Mouse (Mus musculus): ENCODE results near the gene Prss56. TPM values are rescaled to one million over a fixed set of nuclear protein-coding genes. Genes with fewer than 3 reads are reported as not detected.

Prss56 gene
- polyA plus RNA-seq, 1 experiment from 2014 or later, result 0.88 TPM

GRCm38 (mm10) chr1:87190429-87190828 lies 7.3 kb downstream of the Prss56 start, which contains the start of gene Chrnd:
Chrnd (plus strand) TSS chr1:87190607.
- H3K4me2 ChIP-seq (ENCODE audit: low read depth), result no peak within 1 kb of the TSS
- no peak within 1 kb of the TSS for H3K9ac ChIP-seq (ENCODE audit: low read length)
- H3K4me1 ChIP-seq (ENCODE audit: control insufficient read depth, insufficient read depth, low read length), result no peaks in the 10 kb centered on the region
- 26% methylated on average over 4 of the region's 4 CpGs for WGBS
- ATAC-seq (ENCODE audit: insufficient read depth, low FRiP score, low TSS enrichment) (no peak), DNase-seq (ENCODE audit: low spot score) (no peak)
- no peak within 1 kb of the TSS for H3K27ac ChIP-seq (ENCODE audit: low read depth, low read length)
- no peaks in the 10 kb centered on the region for H3K36me3 ChIP-seq (ENCODE audit: control insufficient read depth, insufficient read depth, low read length)
- no peak within 1 kb of the TSS for H3K4me3 ChIP-seq (ENCODE audit: low read depth, low read length)
- no peaks in the 10 kb centered on the region for H3K9me3 ChIP-seq (ENCODE audit: control insufficient read depth, low read length)
- H3K27me3 ChIP-seq (ENCODE audit: control insufficient read depth, insufficient read depth, low read length), result peaks cover 14% of the 10 kb centered on the region

GRCm38 (mm10) chr1:87197296-87197695 lies 14.2 kb downstream of the Prss56 start:
- DNase-seq (ENCODE audit: low spot score), result no peak
- 82% methylated on average over 9 of the region's 9 CpGs for WGBS
- Histone ChIP-seq H3K4me3 (ENCODE audit: low read depth, low read length) (no peak overlapping the region), H3K36me3 (ENCODE audit: control insufficient read depth, insufficient read depth, low read length) (no peaks in the 10 kb centered on the region), H3K27me3 (ENCODE audit: control insufficient read depth, insufficient read depth, low read length) (no peaks in the 10 kb centered on the region), H3K27ac (ENCODE audit: low read depth, low read length) (no peak overlapping the region), H3K9ac (ENCODE audit: low read length) (no peak overlapping the region), H3K9me3 (ENCODE audit: control insufficient read depth, low read length) (no peaks in the 10 kb centered on the region), H3K4me1 (ENCODE audit: control insufficient read depth, insufficient read depth, low read length) (no peaks in the 10 kb centered on the region), H3K4me2 (ENCODE audit: low read depth) (no peak overlapping the region)
- no peak for ATAC-seq (ENCODE audit: insufficient read depth, low FRiP score, low TSS enrichment)

- WGBS, result 76% methylated on average over 12 of the region's 12 CpGs
- ATAC-seq (ENCODE audit: insufficient read depth, low FRiP score, low TSS enrichment), result no peak
- H3K9ac ChIP-seq (ENCODE audit: low read length), result no peak overlapping the region
Measured at GRCm38 (mm10) chr1:87198119-87199065, 15.3 kb downstream of the Prss56 start.

GRCm38 (mm10) chr1:87200811-87201210 lies 17.7 kb downstream of the Prss56 start:
- ATAC-seq (ENCODE audit: insufficient read depth, low FRiP score, low TSS enrichment) (no peak), DNase-seq (ENCODE audit: low spot score) (no peak)
- Histone ChIP-seq H3K36me3 (ENCODE audit: control insufficient read depth, insufficient read depth, low read length) (no peaks in the 10 kb centered on the region), H3K9me3 (ENCODE audit: control insufficient read depth, low read length) (no peaks in the 10 kb centered on the region), H3K9ac (ENCODE audit: low read length) (no peak overlapping the region), H3K27me3 (ENCODE audit: control insufficient read depth, insufficient read depth, low read length) (peaks cover 2% of the 10 kb centered on the region; the same call in 1 of the 2 replicates), H3K4me1 (ENCODE audit: control insufficient read depth, insufficient read depth, low read length) (no peaks in the 10 kb centered on the region), H3K4me2 (ENCODE audit: low read depth) (no peak overlapping the region), H3K27ac (ENCODE audit: low read depth, low read length) (no peak overlapping the region), H3K4me3 (ENCODE audit: low read depth, low read length) (no peak overlapping the region)
- 76% methylated on average over 2 of the region's 2 CpGs for WGBS

More at GRCm38 (mm10) chr1:87198119-87199065, 15.3 kb downstream of the Prss56 start:
- H3K36me3 ChIP-seq (ENCODE audit: control insufficient read depth, insufficient read depth, low read length), result no peaks in the 10 kb centered on the region
- H3K27ac ChIP-seq (ENCODE audit: low read depth, low read length), result no peak overlapping the region
- no peaks in the 10 kb centered on the region for H3K4me1 ChIP-seq (ENCODE audit: control insufficient read depth, insufficient read depth, low read length)
- H3K4me3 ChIP-seq (ENCODE audit: low read depth, low read length), result no peak overlapping the region
- no peak overlapping the region for H3K4me2 ChIP-seq (ENCODE audit: low read depth)
- DNase-seq (ENCODE audit: low spot score), result no peak
- H3K27me3 ChIP-seq (ENCODE audit: control insufficient read depth, insufficient read depth, low read length), result no peaks in the 10 kb centered on the region
- no peaks in the 10 kb centered on the region for H3K9me3 ChIP-seq (ENCODE audit: control insufficient read depth, low read length)

GRCm38 (mm10) chr1:87201848-87202247 lies 18.7 kb downstream of the Prss56 start:
- H3K36me3 ChIP-seq (ENCODE audit: control insufficient read depth, insufficient read depth, low read length), result no peaks in the 10 kb centered on the region
- H3K4me2 ChIP-seq (ENCODE audit: low read depth), result no peak overlapping the region
- 52% methylated on average over 1 of the region's 1 CpGs for WGBS
- no peak overlapping the region for H3K4me3 ChIP-seq (ENCODE audit: low read depth, low read length)
- no peak for DNase-seq (ENCODE audit: low spot score)
- no peak overlapping the region for H3K9ac ChIP-seq (ENCODE audit: low read length)
- ATAC-seq (ENCODE audit: insufficient read depth, low FRiP score, low TSS enrichment), result no peak
- H3K27me3 ChIP-seq (ENCODE audit: control insufficient read depth, insufficient read depth, low read length), result peaks cover 6% of the 10 kb centered on the region; the same call in 1 of the 2 replicates
- H3K9me3 ChIP-seq (ENCODE audit: control insufficient read depth, low read length), result no peaks in the 10 kb centered on the region
- no peak overlapping the region for H3K27ac ChIP-seq (ENCODE audit: low read depth, low read length)
- H3K4me1 ChIP-seq (ENCODE audit: control insufficient read depth, insufficient read depth, low read length), result no peaks in the 10 kb centered on the region

- no peak for DNase-seq (ENCODE audit: low spot score)
- Histone ChIP-seq H3K9ac (ENCODE audit: low read length) (no peak overlapping the region), H3K36me3 (ENCODE audit: control insufficient read depth, insufficient read depth, low read length) (no peaks in the 10 kb centered on the region), H3K4me3 (ENCODE audit: low read depth, low read length) (no peak overlapping the region), H3K9me3 (ENCODE audit: control insufficient read depth, low read length) (no peaks in the 10 kb centered on the region), H3K27me3 (ENCODE audit: control insufficient read depth, insufficient read depth, low read length) (peaks cover 9% of the 10 kb centered on the region; the same call in 1 of the 2 replicates), H3K4me2 (ENCODE audit: low read depth) (no peak overlapping the region), H3K4me1 (ENCODE audit: control insufficient read depth, insufficient read depth, low read length) (no peaks in the 10 kb centered on the region), H3K27ac (ENCODE audit: low read depth, low read length) (no peak overlapping the region)
- no peak for ATAC-seq (ENCODE audit: insufficient read depth, low FRiP score, low TSS enrichment)
- 84% methylated on average over 5 of the region's 5 CpGs for WGBS
Measured at GRCm38 (mm10) chr1:87203779-87204178, 20.7 kb downstream of the Prss56 start.

GRCm38 (mm10) chr1:87204465-87204864 lies 21.4 kb downstream of the Prss56 start, which contains the start of gene Chrng:
Chrng (plus strand) TSS chr1:87204657.
- Histone ChIP-seq H3K36me3 (ENCODE audit: control insufficient read depth, insufficient read depth, low read length) (no peaks in the 10 kb centered on the region), H3K4me3 (ENCODE audit: low read depth, low read length) (no peak within 1 kb of the TSS), H3K4me2 (ENCODE audit: low read depth) (no peak within 1 kb of the TSS), H3K4me1 (ENCODE audit: control insufficient read depth, insufficient read depth, low read length) (no peaks in the 10 kb centered on the region), H3K9ac (ENCODE audit: low read length) (no peak within 1 kb of the TSS), H3K27ac (ENCODE audit: low read depth, low read length) (no peak within 1 kb of the TSS), H3K27me3 (ENCODE audit: control insufficient read depth, insufficient read depth, low read length) (peaks cover 9% of the 10 kb centered on the region; the same call in 1 of the 2 replicates), H3K9me3 (ENCODE audit: control insufficient read depth, low read length) (no peaks in the 10 kb centered on the region)
- DNase-seq (ENCODE audit: low spot score), result no peak
- ATAC-seq (ENCODE audit: insufficient read depth, low FRiP score, low TSS enrichment), result no peak
- 90% methylated on average over 7 of the region's 7 CpGs for WGBS

- Histone ChIP-seq H3K9me3 (ENCODE audit: control insufficient read depth, low read length) (no peaks in the 10 kb centered on the region), H3K4me3 (ENCODE audit: low read depth, low read length) (no peak overlapping the region), H3K4me2 (ENCODE audit: low read depth) (no peak overlapping the region), H3K36me3 (ENCODE audit: control insufficient read depth, insufficient read depth, low read length) (no peaks in the 10 kb centered on the region), H3K27me3 (ENCODE audit: control insufficient read depth, insufficient read depth, low read length) (peaks cover 9% of the 10 kb centered on the region; the same call in 1 of the 2 replicates), H3K4me1 (ENCODE audit: control insufficient read depth, insufficient read depth, low read length) (no peaks in the 10 kb centered on the region), H3K27ac (ENCODE audit: low read depth, low read length) (no peak overlapping the region), H3K9ac (ENCODE audit: low read length) (no peak overlapping the region)
- ATAC-seq (ENCODE audit: insufficient read depth, low FRiP score, low TSS enrichment) (no peak), DNase-seq (ENCODE audit: low spot score) (no peak)
- WGBS, result 62% methylated on average over 6 of the region's 6 CpGs
Measured at GRCm38 (mm10) chr1:87205038-87205437, 21.9 kb downstream of the Prss56 start.

- 46% methylated on average over 3 of the region's 3 CpGs for WGBS
Measured at GRCm38 (mm10) chr1:87205502-87205901, 22.4 kb downstream of the Prss56 start.

More at GRCm38 (mm10) chr1:87205502-87205901, 22.4 kb downstream of the Prss56 start:
- Histone ChIP-seq H3K27ac (ENCODE audit: low read depth, low read length) (no peak overlapping the region), H3K36me3 (ENCODE audit: control insufficient read depth, insufficient read depth, low read length) (no peaks in the 10 kb centered on the region), H3K4me2 (ENCODE audit: low read depth) (no peak overlapping the region), H3K27me3 (ENCODE audit: control insufficient read depth, insufficient read depth, low read length) (peaks cover 9% of the 10 kb centered on the region; the same call in 1 of the 2 replicates), H3K4me3 (ENCODE audit: low read depth, low read length) (no peak overlapping the region), H3K9me3 (ENCODE audit: control insufficient read depth, low read length) (no peaks in the 10 kb centered on the region), H3K4me1 (ENCODE audit: control insufficient read depth, insufficient read depth, low read length) (no peaks in the 10 kb centered on the region), H3K9ac (ENCODE audit: low read length) (no peak overlapping the region)
- ATAC-seq (ENCODE audit: insufficient read depth, low FRiP score, low TSS enrichment), result no peak
- no peak for DNase-seq (ENCODE audit: low spot score)
